Mouse (Mus musculus) lung, adult 18-20 months (tissue): ENCODE measurements at regions not wholly inside any gene's neighbourhood (a gene's known extent, or its start where the extent isn't known, plus 50 kb on each side); places are given as distances from the start of the nearest gene placed in this dataset.

Experiments
- DNase-seq, 2 experiments: peaks; one replicate each; pipeline ENCODE4 v3.0.0; 2022; ENCODE audit warnings: mixed read lengths in 2 of 2

DNA sequence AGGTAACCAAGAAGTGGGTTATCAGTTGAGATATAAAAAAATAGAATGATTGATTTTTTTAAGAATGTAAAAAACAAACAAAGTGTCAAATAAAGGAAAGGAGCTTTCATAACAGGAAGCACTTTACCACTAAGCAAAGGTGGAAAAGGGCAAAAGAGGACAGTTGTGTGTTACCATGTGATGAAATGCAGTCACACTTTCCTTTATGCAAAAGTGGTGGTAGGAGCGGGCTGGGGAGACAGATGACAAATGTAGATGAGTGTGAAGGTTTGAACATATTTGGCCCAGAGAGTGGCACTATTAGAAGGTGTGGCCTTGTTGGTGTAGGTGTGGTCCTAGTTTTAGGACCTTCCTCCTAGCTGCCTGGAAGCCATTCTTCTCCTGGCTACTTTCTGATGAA, 222.6 kb upstream of the Adamts5 start:
- DNase-seq: no peak

DNA sequence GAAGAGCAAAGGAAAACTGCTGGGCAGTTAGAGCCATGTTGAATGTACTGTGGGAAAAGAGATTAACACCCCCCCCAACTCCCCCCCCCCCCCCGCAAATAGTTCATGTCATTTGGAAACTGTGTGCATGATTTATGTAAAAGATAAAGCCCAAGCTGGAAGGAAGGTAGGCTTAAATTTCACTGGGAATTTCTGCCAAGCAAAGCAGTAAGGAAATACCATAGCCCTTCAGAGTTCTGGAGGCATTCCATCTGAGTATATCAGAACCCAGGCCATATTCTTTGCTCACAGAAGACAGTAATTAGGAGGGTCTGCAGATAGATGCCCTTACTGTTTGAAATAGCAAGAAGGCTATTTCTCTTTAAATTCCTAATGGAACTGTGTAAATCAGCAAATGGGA, 221.3 kb upstream of the Adamts5 start:
- DNase-seq: no peak

DNA sequence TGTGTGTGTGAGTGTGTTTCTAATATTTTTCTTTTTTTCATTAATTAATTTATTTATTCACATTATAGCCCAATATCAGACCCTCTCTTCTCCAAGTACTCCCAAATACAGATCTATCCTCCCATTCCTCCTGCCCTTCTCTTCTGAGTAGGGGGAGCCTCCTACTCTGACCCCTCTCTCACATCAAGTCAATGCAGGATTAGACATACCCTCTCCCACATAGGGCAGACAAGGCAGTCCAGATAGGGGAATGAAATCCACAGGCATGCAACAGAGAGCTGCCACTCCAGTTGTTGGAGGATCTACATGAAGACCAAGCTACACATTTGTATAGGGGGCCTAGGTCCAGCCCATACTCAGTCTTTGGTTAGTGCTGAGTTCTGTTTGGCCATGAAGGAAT, 216.3 kb upstream of the Adamts5 start:
- no peak for DNase-seq

DNA sequence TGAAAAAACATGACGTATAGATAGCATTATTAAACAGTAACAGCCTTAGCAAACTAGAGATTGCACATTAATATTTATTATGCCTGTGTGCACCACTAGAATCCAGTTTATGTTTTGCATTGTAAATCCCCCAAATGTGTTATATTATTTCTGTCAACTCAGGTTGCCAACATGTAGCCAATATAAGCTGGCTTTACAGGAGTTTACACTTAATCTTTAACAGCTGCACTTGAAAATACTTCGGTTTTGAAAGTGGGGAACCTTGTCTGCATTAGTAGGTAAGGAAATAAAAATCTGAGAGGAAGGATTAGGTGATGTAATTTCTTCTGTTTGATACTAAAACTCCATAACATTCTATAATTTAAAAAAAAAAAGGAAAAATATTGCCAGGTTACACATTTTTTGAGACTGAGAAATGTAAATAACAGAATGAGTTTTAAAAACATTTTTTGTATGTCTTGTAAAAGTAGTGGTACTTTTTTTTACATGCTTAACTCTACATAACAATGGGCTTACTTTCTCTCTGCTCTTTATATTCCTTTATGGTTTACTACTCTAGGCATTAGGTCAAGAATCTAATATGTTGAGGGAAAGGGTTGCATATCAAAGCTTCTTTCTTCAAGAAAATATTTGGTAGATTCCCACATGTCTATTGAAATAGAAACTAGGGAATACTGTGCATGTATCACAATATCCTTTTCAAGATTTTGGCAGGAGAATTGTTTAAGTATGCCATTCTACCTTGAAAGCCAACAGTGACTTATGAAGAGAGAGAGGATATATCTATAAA, 214.2 kb upstream of the Adamts5 start:
- no peak for DNase-seq

DNA sequence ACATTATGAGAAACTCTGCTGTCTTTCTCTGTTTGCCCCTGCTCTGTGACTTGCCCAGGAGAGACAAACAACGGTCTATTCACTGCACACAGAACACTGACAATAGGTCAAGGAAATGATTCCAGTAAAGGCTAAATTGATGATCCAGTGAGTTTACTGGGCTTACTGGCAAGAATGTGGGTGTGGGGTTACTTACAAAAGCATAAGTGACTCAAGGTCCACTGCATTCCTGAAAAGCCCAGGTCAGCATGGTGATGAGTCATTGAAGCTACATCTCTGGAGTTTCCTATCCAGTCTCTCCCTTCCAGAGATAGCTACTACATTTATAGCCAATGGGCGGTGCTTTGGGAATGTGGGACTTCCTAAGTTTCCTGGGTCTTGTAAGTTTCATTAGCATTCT, 192.8 kb upstream of the Adamts5 start:
- DNase-seq: no peak

DNA sequence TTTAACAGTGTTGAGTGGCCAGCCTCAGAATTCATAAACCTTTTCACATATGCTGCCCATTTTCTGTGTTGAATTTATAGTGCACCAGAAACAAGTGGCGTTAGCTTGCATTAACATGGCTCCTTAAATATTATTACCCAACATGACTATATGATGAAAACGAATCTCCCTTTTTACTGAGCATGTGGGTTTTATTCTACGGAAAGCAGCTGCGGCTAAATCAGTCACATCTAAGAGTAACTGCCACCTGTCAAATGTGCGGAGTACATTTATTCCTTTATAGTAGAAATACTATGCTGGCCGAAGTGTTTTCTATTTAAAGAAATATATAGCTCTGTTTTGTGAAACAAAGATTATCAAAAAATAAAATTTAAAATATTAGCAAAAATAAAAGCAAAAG, 188.5 kb upstream of the Adamts5 start:
- no peak for DNase-seq

DNA sequence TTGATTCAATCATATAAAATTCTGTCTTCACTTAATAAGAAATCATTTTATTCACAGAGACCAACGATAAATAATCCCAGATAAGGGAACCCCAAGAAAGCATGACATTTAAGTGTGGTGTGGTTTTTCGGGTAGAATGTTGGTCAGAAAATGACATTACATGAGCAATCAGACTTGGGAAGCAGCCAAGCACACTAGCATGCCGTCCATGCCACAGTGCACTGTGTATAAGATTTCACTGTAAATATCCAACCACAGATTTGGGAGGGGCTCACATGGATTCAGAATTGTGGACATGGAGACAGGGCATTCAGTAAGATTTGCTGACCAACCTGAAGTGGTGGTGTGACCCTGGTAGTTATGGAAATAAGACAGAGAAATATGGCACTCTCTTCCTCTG, 185.8 kb upstream of the Adamts5 start:
- no peak for DNase-seq

DNA sequence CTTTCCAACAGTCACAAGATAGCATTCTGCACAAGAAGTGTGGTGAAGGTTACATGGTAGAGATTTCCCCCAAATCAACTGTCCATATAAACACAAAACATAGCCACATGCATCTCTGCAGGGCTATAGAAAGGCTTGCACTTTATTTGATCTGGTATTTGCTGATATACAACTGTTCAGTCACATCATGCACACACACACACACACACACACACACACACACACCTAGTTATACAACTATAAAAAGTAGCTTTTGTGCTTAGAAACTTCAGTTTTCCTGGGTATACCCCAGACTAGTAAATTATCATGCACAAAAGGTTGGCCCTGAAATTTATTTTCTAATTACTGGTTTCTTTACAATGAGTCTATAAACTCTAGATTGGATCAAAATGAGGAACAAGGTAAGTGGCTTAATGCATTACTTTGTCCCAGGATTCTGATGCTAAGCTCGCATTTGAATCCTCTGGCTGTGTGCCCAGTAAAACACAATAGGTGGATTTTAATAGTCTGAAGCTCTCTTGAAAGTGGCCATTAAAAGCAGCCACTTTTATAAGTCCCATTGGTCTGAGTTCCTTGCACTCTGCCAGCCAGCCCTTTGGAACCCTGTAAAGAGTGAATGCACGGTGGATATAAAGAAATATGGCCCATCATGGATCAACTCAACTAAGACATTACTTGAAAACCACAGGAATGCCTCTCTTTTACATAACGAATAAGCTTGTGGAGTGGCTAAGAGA, 166.2 kb upstream of the Adamts5 start:
- no peak for DNase-seq

DNA sequence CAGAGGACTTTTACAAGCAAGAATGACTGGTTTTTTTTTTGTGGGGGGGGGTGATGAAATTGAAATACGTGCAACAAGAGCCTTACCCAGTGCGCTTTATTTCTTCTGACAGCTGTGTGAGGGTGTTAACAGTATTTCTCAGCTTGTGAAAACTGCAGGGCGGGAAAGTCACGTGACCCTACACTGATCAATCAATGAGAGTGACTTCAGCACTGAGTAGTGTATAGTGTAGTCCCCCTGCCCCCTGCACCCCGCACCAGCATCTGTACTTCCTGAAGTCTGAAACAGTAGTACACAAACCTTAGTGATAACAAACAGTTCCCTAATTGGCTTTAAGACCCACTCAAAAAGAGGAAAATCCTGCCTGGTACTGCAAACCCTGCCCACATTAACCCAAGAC, 158.5 kb upstream of the Adamts5 start:
- no peak for DNase-seq

DNA sequence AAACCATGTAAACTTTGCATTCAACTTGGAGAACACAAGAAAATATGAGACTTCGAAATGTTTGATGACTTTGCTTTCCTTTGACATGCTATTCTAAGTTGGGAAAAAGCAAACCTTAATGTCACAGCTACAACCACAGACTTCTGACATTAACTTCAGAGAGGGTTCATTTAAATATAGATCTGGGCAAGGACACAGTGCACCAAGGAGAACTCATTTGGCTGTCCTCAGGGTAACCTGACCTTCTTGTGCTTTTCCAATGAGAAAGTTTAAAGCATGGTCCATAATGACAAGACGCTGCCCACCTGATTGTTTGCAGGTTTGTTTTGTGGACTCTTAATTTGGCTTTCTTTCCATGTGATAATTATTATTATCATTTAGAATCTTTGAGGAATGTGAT, 143.1 kb upstream of the Adamts5 start:
- DNase-seq: no peak

DNA sequence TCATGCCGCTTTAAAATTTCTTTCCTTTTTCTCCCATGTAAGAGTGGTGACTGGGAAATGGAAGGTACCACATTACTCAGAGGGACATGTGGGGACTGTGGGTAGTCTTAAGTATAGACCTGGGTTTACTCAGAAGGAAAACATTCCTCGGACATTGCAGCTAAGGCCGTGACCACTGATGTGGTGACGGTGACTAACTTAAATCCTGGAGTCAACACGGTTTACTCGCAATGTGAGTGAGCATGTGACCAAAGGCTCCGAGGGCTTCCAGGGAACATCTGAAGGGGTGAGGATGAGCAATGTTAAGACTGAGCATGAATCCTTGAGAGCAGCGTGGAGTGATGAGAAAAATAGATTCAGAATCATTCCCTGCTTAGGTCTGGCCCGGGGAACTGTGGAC, 133.1 kb upstream of the Adamts5 start:
- DNase-seq: peak in 1 of 2 experiments; percentile 4

DNA sequence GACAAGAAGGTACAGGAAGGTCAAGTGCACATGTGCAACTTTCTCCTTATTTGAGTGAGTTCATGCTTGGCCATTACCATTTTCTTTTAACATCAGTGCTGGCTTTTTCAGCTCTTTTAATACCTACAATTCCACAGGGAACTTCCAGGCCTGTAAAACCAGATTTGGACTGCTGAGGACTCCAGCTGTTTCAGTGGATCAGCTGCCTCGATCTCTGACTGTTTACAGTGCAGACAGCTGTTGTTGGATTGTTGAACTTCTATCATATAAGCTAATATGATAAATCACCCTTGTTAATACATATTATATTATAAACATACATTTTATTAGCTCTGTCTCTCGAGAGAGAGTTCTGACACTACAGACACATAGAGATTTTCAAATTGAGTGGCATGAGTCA, 126.1 kb upstream of the Adamts5 start:
- no peak for DNase-seq

DNA sequence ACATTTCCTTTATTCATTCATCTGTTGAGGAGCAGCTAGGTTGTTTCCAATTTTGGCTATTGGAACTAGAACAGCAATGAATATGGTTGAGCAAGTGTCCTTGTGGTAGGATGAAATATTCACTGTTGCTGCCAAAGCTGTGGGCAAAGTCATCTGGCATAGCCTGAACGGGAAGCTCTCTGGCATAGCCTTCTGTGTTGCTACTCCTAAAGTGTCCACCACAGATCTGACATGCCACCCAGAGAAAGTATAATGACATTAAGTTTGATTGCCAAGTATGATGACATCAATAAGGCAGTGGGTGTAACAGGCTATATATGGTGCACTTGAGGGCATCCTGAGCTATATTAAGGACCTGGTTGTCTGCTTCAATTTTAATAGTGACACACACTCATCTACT, 113.7 kb upstream of the Adamts5 start:
- no peak for DNase-seq

DNA sequence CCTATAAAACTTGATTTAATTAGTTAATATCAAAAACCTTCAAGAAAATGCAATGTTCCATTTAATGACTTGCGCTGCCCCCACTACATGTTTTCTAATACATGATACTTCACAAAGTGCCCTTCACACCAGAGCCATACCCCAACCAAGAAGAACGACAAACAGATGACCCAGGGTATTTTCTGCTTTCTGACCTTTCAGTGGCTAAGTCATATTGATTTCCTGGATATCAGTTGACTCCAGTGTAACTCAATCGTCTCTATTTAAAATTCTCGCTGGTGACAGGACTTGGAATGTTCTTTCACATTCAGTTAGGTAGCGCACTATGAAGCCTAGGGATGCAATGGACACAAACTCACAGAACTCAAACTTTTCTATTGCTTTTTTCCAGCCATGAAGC, 109.4 kb upstream of the Adamts5 start:
- DNase-seq: no peak

DNA sequence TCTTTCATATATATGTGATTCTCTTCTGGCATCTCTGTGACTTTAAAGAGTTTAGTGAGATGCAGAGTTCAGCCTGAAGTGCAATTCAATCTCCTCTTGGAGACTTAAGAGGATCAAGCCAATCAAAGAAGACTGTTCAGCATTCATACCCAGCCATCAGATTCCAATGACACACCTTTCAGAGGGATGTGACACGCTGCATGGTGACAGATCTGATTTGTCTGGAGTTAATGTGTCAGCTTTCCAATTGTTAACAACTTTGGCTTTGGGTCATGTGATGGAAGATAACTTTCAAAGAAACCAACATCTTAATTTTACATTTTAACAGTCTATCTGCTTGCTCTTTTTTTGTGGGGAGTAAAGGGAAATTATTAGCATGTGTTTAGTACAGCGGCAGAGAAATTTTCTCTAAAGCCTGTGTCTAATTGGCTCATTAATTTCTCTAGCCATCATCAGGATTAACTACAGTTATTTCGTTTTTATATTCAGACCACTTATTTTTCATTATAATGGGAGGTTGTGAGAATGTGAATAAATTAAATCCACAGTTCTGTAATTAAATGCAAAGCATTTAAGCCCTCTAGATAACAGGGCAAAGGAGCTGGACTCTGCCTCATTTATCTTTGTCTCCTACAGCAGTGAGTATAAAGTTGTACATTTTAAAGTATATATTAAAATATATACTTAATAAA, 108.2 kb upstream of the Adamts5 start:
- no peak for DNase-seq

DNA sequence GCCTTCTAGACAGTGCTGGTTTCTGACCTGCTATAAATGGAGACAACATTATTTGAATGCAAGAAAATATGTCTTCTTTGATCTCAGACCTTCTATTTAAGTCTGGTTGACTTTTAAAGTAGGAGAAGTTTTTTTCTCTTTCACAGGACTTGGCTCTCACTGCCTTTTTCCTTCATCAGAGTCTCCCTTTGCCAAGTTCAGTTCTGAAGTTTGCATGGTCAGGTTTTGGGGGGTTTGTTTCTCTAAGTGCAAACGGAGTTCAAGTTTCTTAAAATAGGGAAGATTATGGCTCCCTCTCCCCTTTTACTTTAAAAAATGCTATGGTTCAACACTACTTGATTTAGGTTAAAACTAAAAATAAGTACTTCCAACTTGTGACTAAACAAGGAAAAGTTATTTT, 106.2 kb upstream of the Adamts5 start:
- DNase-seq: no peak

DNA sequence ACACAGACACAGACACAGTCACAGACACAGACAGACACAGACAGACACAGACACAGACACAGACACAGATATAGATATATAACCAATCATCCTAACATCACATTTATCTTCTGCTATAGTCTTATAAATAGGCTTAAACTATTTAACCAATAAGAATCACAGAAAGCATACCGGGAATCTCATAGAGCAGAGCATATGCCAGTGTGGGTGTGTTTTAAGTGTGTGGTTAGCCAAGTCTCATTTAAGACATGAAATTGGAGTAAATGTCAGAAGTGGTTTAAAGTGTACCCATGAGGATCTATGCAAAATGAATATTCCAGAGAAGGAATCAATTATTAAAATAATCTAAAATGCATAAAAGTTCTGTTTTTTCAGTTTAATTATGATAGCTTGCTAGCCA, 99.2 kb upstream of the Adamts5 start:
- DNase-seq: no peak

DNA sequence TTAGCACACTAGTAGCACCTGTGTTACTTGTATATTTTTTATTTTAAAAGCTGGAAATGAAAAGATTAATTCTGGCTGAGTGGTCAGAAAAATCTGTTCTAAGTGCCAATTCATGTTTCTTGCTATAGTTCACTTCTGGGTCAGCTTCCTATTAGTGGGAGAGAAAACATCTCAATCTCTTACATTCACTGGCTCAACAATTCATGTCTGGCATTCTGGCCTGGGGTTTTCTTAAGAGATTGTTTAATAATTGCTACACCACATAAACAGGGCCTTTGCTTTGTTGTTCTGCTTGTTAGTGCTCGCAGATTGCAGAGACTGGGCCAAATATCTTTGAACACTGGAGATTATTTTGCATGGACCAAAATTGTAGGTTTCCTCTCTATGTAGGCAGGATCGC, 84.2 kb upstream of the Adamts5 start:
- DNase-seq: no peak

DNA sequence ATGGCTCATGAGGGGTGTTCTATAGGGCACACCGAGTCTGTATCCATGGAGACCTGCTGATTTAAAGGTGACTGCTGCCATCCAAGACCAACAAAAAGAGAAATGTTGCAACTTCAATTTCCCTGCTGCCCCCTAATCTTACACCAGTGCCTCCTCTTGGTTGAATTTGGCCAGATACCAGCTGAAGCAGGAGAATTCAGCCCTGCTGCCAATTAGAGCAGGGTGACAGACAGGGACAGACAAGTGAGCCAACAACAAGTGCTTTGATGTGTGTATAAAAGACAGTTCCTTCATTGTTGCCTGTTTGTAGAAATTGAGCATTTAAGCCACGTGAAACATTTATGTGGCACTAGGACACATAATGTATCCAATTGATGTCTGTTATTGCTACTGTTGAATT, 75.5 kb upstream of the Adamts5 start:
- no peak for DNase-seq

DNA sequence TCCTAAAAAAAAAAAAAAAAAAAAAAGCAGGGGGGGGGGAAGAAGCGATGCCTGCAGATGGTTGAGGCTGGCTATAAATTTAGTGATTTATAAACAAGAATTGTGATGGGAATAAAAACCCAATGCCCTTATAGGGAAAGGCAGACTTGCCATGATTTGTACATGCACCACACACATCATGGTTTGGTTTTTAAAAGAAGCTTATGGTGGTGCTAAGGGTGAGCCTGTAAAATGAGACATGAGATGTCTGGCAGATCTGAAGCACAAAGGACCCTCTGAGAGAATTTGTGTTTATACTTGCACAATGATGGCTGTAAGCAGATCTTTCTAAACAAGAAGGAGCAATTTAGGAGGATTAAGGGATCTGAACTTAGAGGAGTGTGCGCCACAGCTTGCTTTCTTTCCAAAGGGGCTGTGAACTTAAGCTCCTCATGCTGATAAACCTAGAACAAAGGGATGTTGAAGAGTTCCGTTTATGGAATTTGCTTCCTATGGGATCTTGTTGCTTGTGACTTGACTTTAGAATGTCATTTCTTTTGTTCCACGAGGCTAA, 65.3 kb upstream of the Adamts5 start:
- no peak for DNase-seq

DNA sequence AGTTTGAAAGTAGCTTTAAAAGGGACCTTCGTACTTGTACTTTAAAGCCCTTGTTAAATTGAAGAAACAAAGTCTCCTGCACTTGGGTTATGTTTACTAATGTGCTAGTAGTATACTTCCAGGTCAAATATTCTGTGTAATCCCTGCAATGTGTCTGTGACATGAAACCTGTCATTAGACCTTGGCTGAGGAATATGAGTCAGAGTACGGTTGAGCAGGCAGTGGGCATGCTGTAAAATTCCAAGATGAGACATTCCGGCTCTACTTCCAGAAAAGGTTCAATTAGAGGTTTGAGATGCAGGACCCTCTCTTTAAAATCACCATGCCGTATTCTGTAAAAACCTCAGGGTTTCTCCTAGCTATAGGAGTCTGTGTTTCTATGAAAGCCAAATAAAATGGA, 64.6 kb upstream of the Adamts5 start:
- no peak for DNase-seq

DNA sequence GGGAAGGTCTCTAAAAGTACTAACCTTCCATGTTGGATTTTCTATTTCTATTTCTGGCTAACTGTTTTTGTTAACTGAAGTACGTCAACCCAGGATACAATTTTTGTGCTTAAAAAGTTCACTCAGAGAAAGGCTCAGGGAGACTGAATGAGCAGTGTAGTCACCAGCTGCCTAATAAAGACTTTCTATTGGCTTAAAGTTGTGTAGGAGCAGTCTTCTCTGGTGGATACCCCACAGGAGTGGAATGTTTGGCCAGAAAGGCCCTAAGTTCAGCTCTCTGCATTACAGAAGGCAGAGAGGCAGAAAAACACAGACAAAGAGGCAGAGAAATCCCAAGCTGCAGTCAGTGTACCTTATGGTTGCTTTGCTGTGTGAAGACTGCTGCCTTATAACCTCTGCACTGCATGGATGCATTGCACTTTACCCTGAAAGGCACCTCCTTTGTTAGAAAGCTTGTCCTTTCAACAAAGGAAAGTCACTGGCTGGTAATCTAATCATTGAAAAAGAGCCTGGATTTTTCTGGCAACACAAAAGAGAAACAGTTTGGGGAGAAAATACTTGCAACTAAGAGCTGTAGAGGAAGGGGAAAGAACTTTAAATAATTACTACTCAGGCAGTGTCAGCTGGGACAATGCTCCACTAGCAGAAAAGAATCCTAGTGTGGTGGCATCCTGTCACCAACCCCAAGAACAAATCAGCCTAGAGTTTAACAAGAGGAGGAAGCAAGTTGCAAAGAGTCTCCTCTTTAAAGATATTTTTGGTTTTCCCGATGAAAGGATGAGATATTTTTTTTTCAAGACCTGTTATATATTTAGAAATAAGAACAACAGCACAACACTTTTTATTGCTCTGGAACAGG, 63.0 kb upstream of the Adamts5 start:
- DNase-seq: no peak
